In the genomic region with DNA sequence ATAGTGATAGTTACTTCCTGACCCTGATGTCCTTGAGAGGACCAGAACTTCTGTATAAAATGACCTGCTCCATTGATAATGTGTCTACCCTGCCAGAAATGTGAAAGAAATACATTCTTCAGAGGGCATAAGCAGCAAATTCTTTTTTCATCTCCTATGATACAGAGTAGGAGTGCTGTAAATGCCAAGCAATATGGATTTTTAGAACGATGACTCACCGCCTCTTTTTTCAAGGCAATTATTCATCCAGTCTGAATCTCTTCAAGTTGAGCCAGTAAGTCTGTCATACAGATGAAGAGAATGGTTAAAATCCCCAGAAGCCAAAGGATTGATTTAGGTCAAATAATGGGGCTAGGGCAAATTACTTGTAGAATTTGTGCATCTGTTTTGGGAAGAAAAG, we compare ENCODE assay signal across 8 mouse cellular contexts.
"Had no signal": no experiment of that assay in that cellular context is flagged by ENCODE, and none has a peak within 500 bp of the region (broad histone marks: within the 10 kb centered on the region; RNA-seq: fewer than 3 reads in every experiment).

No protein-coding gene starts in this region.

- DNase-seq: kidney, adult 8-10 months; kidney, postnatal 25 days; lung, adult 2 months; lung, postnatal 4 days; midbrain, embryonic 14.5 days; right cerebral cortex, postnatal 4 days; spleen, adult 18-20 months; thymus, postnatal 36 days had no signal
